8 mouse cellular contexts compared by ENCODE assay signal in the genomic region with DNA sequence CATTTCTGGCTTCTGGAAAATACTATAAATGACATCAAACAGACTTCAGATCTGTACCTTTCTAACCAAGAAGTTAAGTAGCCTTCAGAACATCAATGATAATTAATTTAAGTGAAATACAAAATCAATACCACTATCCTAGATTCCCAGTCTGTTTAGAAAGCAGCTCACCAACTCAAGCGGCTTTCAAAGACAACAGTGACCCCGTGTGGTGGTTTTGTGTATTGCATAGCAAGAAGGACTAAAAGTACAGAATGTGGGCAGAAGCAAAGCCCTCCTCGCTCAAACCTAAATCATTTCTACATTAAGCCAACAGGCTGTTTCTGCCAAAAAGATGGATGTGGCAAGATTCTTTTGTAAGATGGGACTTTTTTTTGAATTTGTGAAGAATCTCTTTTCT.
DNase-seq lines count a peak whose midpoint lies in the region; ATAC-seq and TF ChIP-seq lines count a peak whose summit lies in the region.

No protein-coding gene starts in this region.

- ATAC-seq in kidney, embryonic 16.5 days (ENCODE audit: low FRiP score, low TSS enrichment): no peak
- ATAC-seq in neural tube, embryonic 11.5 days (ENCODE audit: insufficient read depth, low FRiP score, low TSS enrichment): no peak

- no peak overlapping the region for H3K4me2 ChIP-seq in kidney, embryonic 16.5 days (replicated peaks; ENCODE audit: low read depth, low read length)
- no peak overlapping the region for H3K4me2 ChIP-seq in neural tube, embryonic 11.5 days (ENCODE audit: low read depth)

- H3K27ac ChIP-seq in kidney, embryonic 16.5 days (ENCODE audit: low read length): no peak overlapping the region
- no peak overlapping the region for H3K27ac ChIP-seq in left cerebral cortex, adult 2 months
- H3K27ac ChIP-seq in neural tube, embryonic 11.5 days (ENCODE audit: low read depth, low read length): no peak overlapping the region
- H3K27ac ChIP-seq in thymus, adult 2 months (ENCODE audit: control insufficient read depth, insufficient read depth, low read length): no peak overlapping the region

- H3K9me3 ChIP-seq in kidney, embryonic 16.5 days (ENCODE audit: low read length): no peaks in the 10 kb centered on the region
- H3K9me3 ChIP-seq in neural tube, embryonic 11.5 days (ENCODE audit: control insufficient read depth, low read length): no peaks in the 10 kb centered on the region

- no peak for TF ChIP-seq POLR2A in thymus, adult 2 months (IDR thresholded peaks at IDR 0.05; ENCODE audit: control insufficient read depth, extremely low read depth, insufficient read depth, low read length, poor library complexity)

- intact Hi-C loops in heart, postnatal 25 days (cut with DNase I): loop anchor here (1.0 to 10.0 kb wide), 4 partner anchors 71 to 520 kb away; partner anchors contain the start of gene Rgs6
- intact Hi-C loops in left cerebral cortex, adult 2 months (cut with DNase I): loop anchor here (2.0 to 10.0 kb wide), 3 partner anchors 321 to 521 kb away; no protein-coding TSS in a partner anchor

- DNase-seq in kidney, adult 11 months: peak; percentile 25
- DNase-seq in adrenal gland, postnatal 14 days: peak; percentile 88
- peak; percentile 78 for DNase-seq in embryo, embryonic 11.5 days (ENCODE audit: low read depth, low spot score)
- peak; percentile 28 for DNase-seq in heart, postnatal 25 days (ENCODE audit: low spot score)
- peak; percentile 85 to 91 for DNase-seq in left cerebral cortex, adult 2 months (ENCODE audit: extremely low spot score in 1 of 2, low spot score in 2 of 2)
- DNase-seq in neural tube, embryonic 11.5 days (ENCODE audit: low spot score): peak; percentile 79
- DNase-seq in thymus, adult 2 months: peak; percentile 75

- H3K9ac ChIP-seq in kidney, embryonic 16.5 days (replicated peaks; ENCODE audit: low read length): no peak overlapping the region
- H3K9ac ChIP-seq in neural tube, embryonic 11.5 days (ENCODE audit: low read length): no peak overlapping the region

- no peak overlapping the region for H3K4me3 ChIP-seq in kidney, embryonic 16.5 days (ENCODE audit: low read length)
- H3K4me3 ChIP-seq in left cerebral cortex, adult 2 months: no peak overlapping the region
- no peak overlapping the region for H3K4me3 ChIP-seq in neural tube, embryonic 11.5 days (ENCODE audit: low read depth, low read length)
- no peak overlapping the region for H3K4me3 ChIP-seq in thymus, adult 2 months (ENCODE audit: control insufficient read depth, insufficient read depth, low read length)

- no peaks in the 10 kb centered on the region for H3K4me1 ChIP-seq in kidney, embryonic 16.5 days (ENCODE audit: insufficient read depth, low read length)
- no peaks in the 10 kb centered on the region for H3K4me1 ChIP-seq in neural tube, embryonic 11.5 days (ENCODE audit: control insufficient read depth, insufficient read depth, low read length)
- no peaks in the 10 kb centered on the region for H3K4me1 ChIP-seq in thymus, adult 2 months (replicated peaks; ENCODE audit: control insufficient read depth, insufficient read depth, low read length)

- 6% methylated on average over 3 of the region's 3 CpGs for WGBS in kidney, embryonic 16.5 days
- WGBS in neural tube, embryonic 11.5 days: 9% methylated on average over 3 of the region's 3 CpGs
- 3% methylated on average over 3 of the region's 3 CpGs for WGBS in thymus, adult 2 months

- no peaks in the 10 kb centered on the region for H3K27me3 ChIP-seq in kidney, embryonic 16.5 days (ENCODE audit: insufficient read depth, low read length)
- no peaks in the 10 kb centered on the region for H3K27me3 ChIP-seq in neural tube, embryonic 11.5 days (ENCODE audit: control insufficient read depth, insufficient read depth, low read length)
- H3K27me3 ChIP-seq in thymus, adult 2 months (ENCODE audit: control insufficient read depth, insufficient read depth, low read length): no peaks in the 10 kb centered on the region

- TF ChIP-seq CTCF in left cerebral cortex, adult 2 months (IDR thresholded peaks at IDR 0.05): no peak; the same call in none of the 2 replicates
- no peak for TF ChIP-seq CTCF in thymus, adult 2 months (IDR thresholded peaks at IDR 0.05; ENCODE audit: borderline replicate concordance, control insufficient read depth, extremely low read depth, insufficient read depth, low read length, poor library complexity)

- no peaks in the 10 kb centered on the region for H3K36me3 ChIP-seq in kidney, embryonic 16.5 days (ENCODE audit: insufficient read depth, low read length)
- no peaks in the 10 kb centered on the region for H3K36me3 ChIP-seq in neural tube, embryonic 11.5 days (ENCODE audit: control insufficient read depth, insufficient read depth, low read length)
- no peaks in the 10 kb centered on the region for H3K36me3 ChIP-seq in thymus, adult 2 months (ENCODE audit: control insufficient read depth, insufficient read depth, low read length)

Comparison
In these comparisons a context has a peak if more than half of its experiments do, and no peak if none do; other contexts are left out.
1. DNase-seq: peak in every context shown above with its lines; median percentile 88 in adrenal gland, postnatal 14 days; 88 in left cerebral cortex, adult 2 months; 79 in neural tube, embryonic 11.5 days; 78 in embryo, embryonic 11.5 days; 75 in thymus, adult 2 months; 28 in heart, postnatal 25 days; 25 in kidney, adult 11 months.